Mouse (Mus musculus): ENCODE measurements around the gene Atg2b.

- no peak for TF ChIP-seq POLR2A (IDR thresholded peaks at IDR 0.05; ENCODE audit: extremely low read depth, insufficient read depth, low read length)
- no peak for TF ChIP-seq CTCF (IDR thresholded peaks at IDR 0.05; ENCODE audit: extremely low read depth, insufficient read depth, low read length)
Measured at GRCm38 (mm10) chr12:105622981-105623539, 62.0 kb downstream of the Atg2b start.

Data from cortical plate, adult 2 months (tissue).